Mouse (Mus musculus) gastrocnemius, postnatal 36 days (tissue): Measurements from ENCODE around the gene Vmn2r97. TPM values are rescaled to one million over a fixed set of nuclear protein-coding genes. Genes with fewer than 3 reads are reported as not detected.
"Not testable (repeated sequence)": the region's sequence is repeated elsewhere in the genome, so short reads cannot be mapped to it uniquely, and the experiment has no call there.

ENCODE experiments used
- DNase-seq, 2 experiments: peaks; one replicate each; pipeline ENCODE4 v3.0.0; 2022
- intact Hi-C: fragments of 180-260 bp; cut with DNase I; formaldehyde crosslinking; loops from one replicate; pipeline ENCODE4 v1.15.1; 2025
- long read RNA-seq, 2 experiments: library from polyadenylated mRNA; stranded (forward); transcript quantifications; one replicate each; pipeline ENCODE4 v2.0.0; 2021
- total RNA-seq, 2 experiments: library from RNA; stranded (reverse); gene quantifications; 2 replicates each; pipeline ENCODE4 v1.2.3; 2021

Vmn2r97 gene
- total RNA-seq = not detected
- long read RNA-seq, experiment 1 = 0 reads
- long read RNA-seq, experiment 2 = 0 reads

DNA sequence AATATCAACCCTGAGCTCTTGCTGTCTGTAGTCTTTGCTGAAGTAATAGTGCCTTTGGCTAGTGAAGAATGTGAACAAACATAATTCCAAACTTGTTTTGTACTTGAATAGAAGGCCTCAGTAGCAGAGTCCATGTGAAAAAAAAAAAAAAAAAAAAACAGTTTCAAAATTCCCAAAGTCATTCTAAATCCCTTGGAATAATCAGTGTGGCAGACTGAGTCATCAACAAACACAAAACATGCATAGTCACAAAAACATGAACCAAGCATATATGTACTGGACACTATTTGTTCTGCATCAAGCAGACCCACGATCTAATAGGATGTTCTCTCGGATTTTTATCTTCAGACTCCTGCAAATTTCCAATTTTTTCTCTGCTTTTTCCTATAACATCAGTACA, at the start of gene Vmn2r97:
Vmn2r97 (plus strand) TSS at position 301 of the 400 bp plus-strand sequence.
- intact Hi-C loops = not testable (repeated sequence)

DNA sequence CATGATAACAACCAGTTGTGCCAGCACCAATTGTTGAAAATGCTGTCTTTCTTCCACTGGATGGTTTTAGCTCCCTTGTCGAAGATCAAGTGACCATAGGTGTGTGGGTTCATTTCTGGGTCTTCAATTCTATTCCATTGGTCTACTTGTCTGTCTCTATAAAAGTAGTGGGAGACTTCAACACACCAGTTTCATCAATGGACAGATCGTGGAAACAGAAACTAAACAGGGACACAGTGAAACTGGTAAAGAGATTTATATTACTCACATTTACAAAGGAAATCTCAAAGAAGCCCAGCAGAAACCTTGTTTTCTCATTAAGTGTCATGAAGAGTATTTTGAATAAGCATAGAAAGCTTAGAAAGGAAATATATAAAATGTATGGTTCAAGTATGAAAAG, 31.7 kb upstream of the Vmn2r97 start:
- DNase-seq, intact Hi-C loops: not testable (repeated sequence)

More for the DNA sequence above, at the start of gene Vmn2r97:
- not testable (repeated sequence) for DNase-seq

DNA sequence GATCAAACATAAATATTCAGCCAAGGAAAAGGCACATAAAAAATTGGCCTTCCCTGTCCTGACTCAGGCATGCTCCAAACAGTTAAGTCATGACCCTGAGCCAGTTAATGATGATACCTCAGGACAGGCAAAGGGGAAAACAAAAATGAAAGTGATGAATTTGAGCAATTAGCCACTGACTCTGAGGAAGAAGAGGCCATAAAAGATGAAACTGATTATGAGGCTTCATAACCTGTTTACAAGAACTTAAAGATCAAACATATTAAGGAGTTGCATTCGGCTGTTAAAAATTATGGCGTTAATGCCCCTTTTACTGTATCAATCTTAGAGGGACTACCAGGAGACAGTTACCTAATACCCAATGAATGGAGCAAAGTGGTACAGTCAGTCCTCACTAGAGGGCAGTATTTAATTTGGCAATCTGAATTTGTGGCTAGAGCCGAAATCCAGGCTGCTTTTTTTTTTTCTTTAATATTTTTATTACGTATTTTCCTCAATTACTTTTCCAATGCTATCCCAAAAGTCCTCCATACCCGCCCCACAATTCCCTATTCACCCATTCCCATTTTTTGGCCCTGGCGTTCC, 24.3 kb upstream of the Vmn2r97 start:
- intact Hi-C loops = no loop called here
- no peak for DNase-seq

DNA sequence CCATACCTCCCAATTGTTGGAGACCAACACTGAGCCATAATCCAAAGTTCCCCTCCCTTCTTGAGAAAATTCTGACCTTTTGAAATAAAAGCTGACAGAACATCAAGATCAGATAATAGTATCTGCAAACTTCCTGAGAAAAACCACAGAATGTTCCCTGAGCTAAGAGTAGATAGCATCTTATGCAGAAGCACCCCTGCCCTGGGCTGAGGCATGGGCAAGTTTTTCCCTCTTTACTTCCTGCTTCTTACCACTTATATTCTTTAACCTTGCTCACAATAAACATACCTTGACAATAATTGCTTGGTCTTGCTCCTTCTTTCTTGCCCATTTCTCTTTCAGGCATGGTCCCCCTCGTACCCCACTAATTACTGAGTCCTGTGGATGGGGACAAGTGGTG, 43.7 kb downstream of the Vmn2r97 start:
- DNase-seq, intact Hi-C loops: not testable (repeated sequence)

DNA sequence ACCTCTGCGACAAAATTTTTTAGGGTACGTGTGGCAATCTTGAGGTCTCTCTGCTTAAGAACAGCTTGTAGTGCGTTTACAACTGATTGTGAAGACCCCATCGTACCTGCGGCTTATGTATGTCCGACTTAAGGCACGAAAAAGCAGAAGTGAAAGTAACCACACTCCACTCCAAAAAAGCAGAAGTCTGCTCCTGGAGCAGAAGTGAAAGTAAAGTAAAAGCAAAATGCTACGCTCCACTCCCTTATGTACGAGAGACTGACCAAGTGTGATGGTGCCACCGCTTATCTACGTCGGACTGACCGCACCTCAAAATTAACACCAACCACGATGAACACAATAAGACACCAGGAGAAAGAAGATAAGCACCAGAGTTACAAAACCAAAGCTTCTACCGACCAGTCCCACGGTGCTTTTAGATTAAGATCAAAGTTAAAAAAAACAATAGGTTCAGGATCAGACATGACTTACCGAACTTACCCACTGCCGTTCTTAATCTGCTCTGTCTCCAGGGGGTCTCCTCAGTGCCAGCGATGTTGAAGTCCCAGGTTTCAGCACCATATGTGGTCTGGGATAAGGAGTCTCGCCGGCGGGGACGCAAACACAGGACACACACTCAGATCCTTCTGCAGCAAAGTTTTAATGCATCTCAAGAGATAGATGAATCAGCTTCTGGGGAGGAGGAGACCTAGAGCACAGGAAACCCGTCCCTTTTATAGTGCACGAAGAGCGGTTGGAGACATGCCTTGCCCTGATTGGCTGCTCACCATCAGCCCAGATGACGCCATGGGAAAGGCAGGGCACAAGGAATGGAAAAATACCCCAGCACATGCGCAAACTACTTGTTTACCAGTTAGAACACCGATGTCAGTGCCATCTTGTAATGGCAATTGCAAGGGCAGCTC, 54.5 kb downstream of the Vmn2r97 start:
- DNase-seq = no peak
- intact Hi-C loops = no loop called here

Other genes with a start within 250 kb of the Vmn2r97 start
- gene Vmn2r98, start 139.2 kb downstream of the Vmn2r97 start, total RNA-seq = not detected